Mouse (Mus musculus): Measurements from ENCODE around the gene Ifi27.

- TF ChIP-seq CTCF (IDR thresholded peaks at IDR 0.05; ENCODE audit: low read depth) (no peak), EP300 (IDR thresholded peaks at IDR 0.05; ENCODE audit: low read depth) (no peak)
Observed at GRCm38 (mm10) chr12:103408144-103408543, 25.9 kb upstream of the Ifi27 start.
